10 mouse cellular contexts compared by ENCODE assay signal in the genomic region with DNA sequence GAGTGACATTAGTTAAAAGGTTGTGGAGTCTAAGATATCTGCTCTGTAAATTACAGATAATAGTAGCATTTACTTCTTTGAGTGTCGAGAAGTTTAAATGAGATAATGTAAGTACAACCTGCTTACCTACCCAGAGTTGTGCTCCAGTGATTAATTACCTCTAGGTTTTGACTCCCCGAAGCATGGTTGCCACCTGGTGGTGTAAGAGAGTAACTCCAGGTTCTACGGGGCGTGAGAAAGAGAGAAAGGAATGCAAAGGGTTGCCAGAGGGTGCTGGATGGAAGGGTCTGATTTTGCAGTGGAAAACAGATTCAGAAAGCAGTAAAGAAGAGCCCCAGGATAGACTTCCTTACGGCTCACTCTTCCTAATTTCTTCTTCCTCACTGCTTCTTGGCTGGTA.
DNase-seq lines count a peak whose midpoint lies in the region; ATAC-seq and TF ChIP-seq lines count a peak whose summit lies in the region.
"Had no signal": no experiment of that assay in that cellular context is flagged by ENCODE, and none has a peak within 500 bp of the region (broad histone marks: within the 10 kb centered on the region; RNA-seq: fewer than 3 reads in every experiment).

No protein-coding gene starts in this region.

- H3K4me2 ChIP-seq in hindbrain, embryonic 11.5 days (replicated peaks; ENCODE audit: low read depth, low read length) = no peak overlapping the region
- no peak overlapping the region for H3K4me2 ChIP-seq in hindbrain, embryonic 13.5 days
- no peak overlapping the region for H3K4me2 ChIP-seq in stomach, postnatal 0 days (replicated peaks; ENCODE audit: low read depth)
- H3K4me2 ChIP-seq: embryonic facial prominence, embryonic 15.5 days; liver, embryonic 15.5 days had no signal

- DNase-seq in hindbrain, embryonic 11.5 days (ENCODE audit: low spot score) = peak; percentile 64
- DNase-seq in 416B (ENCODE audit: low read depth) (peak; percentile 62), ES-E14 (ENCODE audit: low read depth, low spot score) (peak; percentile 50)
- DNase-seq in embryo, embryonic 11.5 days (ENCODE audit: low read depth, low spot score) = peak; percentile 24
- peak; percentile 25 to 26 for DNase-seq in layer of hippocampus, adult 8-10 months (ENCODE audit: low spot score in 2 of 2)
- peak; percentile 16 for DNase-seq in stomach, postnatal 0 days (ENCODE audit: low spot score)

- no peaks in the 10 kb centered on the region for H3K36me3 ChIP-seq in hindbrain, embryonic 11.5 days (ENCODE audit: control insufficient read depth, insufficient read depth, low read length)
- H3K36me3 ChIP-seq in hindbrain, embryonic 13.5 days = no peaks in the 10 kb centered on the region
- H3K36me3 ChIP-seq in ES-E14 (ENCODE audit: control insufficient read depth, insufficient read depth, low read length, poor library complexity, severe bottlenecking) = no peaks in the 10 kb centered on the region
- H3K36me3 ChIP-seq in stomach, postnatal 0 days (ENCODE audit: control insufficient read depth, insufficient read depth, low read length) = no peaks in the 10 kb centered on the region
- H3K36me3 ChIP-seq: embryonic facial prominence, embryonic 15.5 days; liver, embryonic 15.5 days had no signal

- no peak for TF ChIP-seq EP300 in stomach, postnatal 0 days (optimal IDR thresholded peaks at IDR 0.05)

- in situ Hi-C loops in ES-E14 (cut with MboI; ENCODE audit: low sequenced_read_pairs in 2 of 2, unreplicated experiment in 2 of 2) = no loop called here

- no peaks in the 10 kb centered on the region for H3K27me3 ChIP-seq in hindbrain, embryonic 11.5 days (ENCODE audit: control insufficient read depth, insufficient read depth, low read length)
- no peaks in the 10 kb centered on the region for H3K27me3 ChIP-seq in hindbrain, embryonic 13.5 days
- H3K27me3 ChIP-seq in stomach, postnatal 0 days (ENCODE audit: control insufficient read depth, insufficient read depth, low read length) = no peaks in the 10 kb centered on the region
- H3K27me3 ChIP-seq: embryonic facial prominence, embryonic 15.5 days; liver, embryonic 15.5 days had no signal

- ATAC-seq in hindbrain, embryonic 11.5 days (ENCODE audit: low FRiP score) = no peak
- ATAC-seq in hindbrain, embryonic 13.5 days (ENCODE audit: low FRiP score) = no peak
- ATAC-seq in stomach, postnatal 0 days (ENCODE audit: low FRiP score, low TSS enrichment) = no peak
- no peak for ATAC-seq in CD4-positive, CD25-positive, alpha-beta regulatory T cell, adult 4 months

- H3K27ac ChIP-seq in hindbrain, embryonic 11.5 days (ENCODE audit: low read depth, low read length) = no peak overlapping the region
- H3K27ac ChIP-seq in hindbrain, embryonic 13.5 days = no peak overlapping the region
- no peak overlapping the region for H3K27ac ChIP-seq in ES-E14 (ENCODE audit: insufficient read depth, low read depth, low read length, poor library complexity, severe bottlenecking)
- H3K27ac ChIP-seq in stomach, postnatal 0 days (replicated peaks) = no peak overlapping the region
- H3K27ac ChIP-seq: embryonic facial prominence, embryonic 15.5 days; liver, embryonic 15.5 days had no signal

- H3K4me3 ChIP-seq in hindbrain, embryonic 11.5 days (ENCODE audit: low read depth, low read length) = no peak overlapping the region
- no peak overlapping the region for H3K4me3 ChIP-seq in hindbrain, embryonic 13.5 days
- no peak overlapping the region for H3K4me3 ChIP-seq in ES-E14 (ENCODE audit: insufficient read depth in 1 of 2, low read depth in 1 of 2, low read length in 2 of 2, poor library complexity in 1 of 2, severe bottlenecking in 1 of 2)
- no peak overlapping the region for H3K4me3 ChIP-seq in stomach, postnatal 0 days (ENCODE audit: low read depth, low read length)
- H3K4me3 ChIP-seq: embryonic facial prominence, embryonic 15.5 days; liver, embryonic 15.5 days had no signal

- no peaks in the 10 kb centered on the region for H3K4me1 ChIP-seq in hindbrain, embryonic 11.5 days (replicated peaks; ENCODE audit: control insufficient read depth, insufficient read depth, low read length)
- H3K4me1 ChIP-seq in hindbrain, embryonic 13.5 days (replicated peaks) = no peaks in the 10 kb centered on the region
- H3K4me1 ChIP-seq in ES-E14 (ENCODE audit: control insufficient read depth in 2 of 2, insufficient read depth in 2 of 2, low read length in 2 of 2, poor library complexity in 1 of 2) = no peaks in the 10 kb centered on the region
- H3K4me1 ChIP-seq in stomach, postnatal 0 days (replicated peaks; ENCODE audit: control insufficient read depth, insufficient read depth) = no peaks in the 10 kb centered on the region
- H3K4me1 ChIP-seq: embryonic facial prominence, embryonic 15.5 days; liver, embryonic 15.5 days had no signal

- WGBS in hindbrain, embryonic 11.5 days = 43% methylated on average over 5 of the region's 5 CpGs
- 39% methylated on average over 5 of the region's 5 CpGs for WGBS in hindbrain, embryonic 13.5 days
- 27% methylated on average over 5 of the region's 5 CpGs for whole genome bisulfite sequencing in stomach, postnatal 0 days

- no peak overlapping the region for H3K9ac ChIP-seq in hindbrain, embryonic 11.5 days (ENCODE audit: low read depth, low read length)
- no peak overlapping the region for H3K9ac ChIP-seq in hindbrain, embryonic 13.5 days
- H3K9ac ChIP-seq in ES-E14 (ENCODE audit: insufficient read depth, low read depth, low read length, poor library complexity, severe bottlenecking) = no peak overlapping the region
- no peak overlapping the region for H3K9ac ChIP-seq in stomach, postnatal 0 days (ENCODE audit: low read length)
- H3K9ac ChIP-seq: embryonic facial prominence, embryonic 15.5 days; liver, embryonic 15.5 days had no signal

- H3K9me3 ChIP-seq in hindbrain, embryonic 11.5 days (ENCODE audit: control insufficient read depth, low read length) = no peaks in the 10 kb centered on the region
- no peaks in the 10 kb centered on the region for H3K9me3 ChIP-seq in hindbrain, embryonic 13.5 days
- H3K9me3 ChIP-seq in ES-E14 (ENCODE audit: control insufficient read depth, insufficient read depth, low read depth, low read length) = no peaks in the 10 kb centered on the region
- no peaks in the 10 kb centered on the region for H3K9me3 ChIP-seq in stomach, postnatal 0 days (ENCODE audit: control insufficient read depth, low read length)
- H3K9me3 ChIP-seq: embryonic facial prominence, embryonic 15.5 days; liver, embryonic 15.5 days had no signal

- peak; percentile 77 for TF ChIP-seq CTCF in stomach, postnatal 0 days (IDR thresholded peaks at IDR 0.05; ENCODE audit: low read depth)

TF ChIP-seq in ES-E14, 5 proteins besides CTCF, POLR2A, EP300 and RAD21:
- no peak for TF ChIP-seq HCFC1 (IDR thresholded peaks at IDR 0.05; ENCODE audit: borderline replicate concordance, insufficient read depth, low read length)
- no peak for TF ChIP-seq ZNF384 (IDR thresholded peaks at IDR 0.05; ENCODE audit: low read depth, low read length)
- TF ChIP-seq CHD2 (IDR thresholded peaks at IDR 0.05; ENCODE audit: low read depth, low read length) = no peak
- TF ChIP-seq ZC3H11A (IDR thresholded peaks at IDR 0.05; ENCODE audit: borderline replicate concordance, low read depth, low read length) = peak; percentile 78
